Mouse (Mus musculus) liver, postnatal 0 days (tissue): ENCODE measurements around the gene Zfp414.

Experiments used
- CTCF ChIP-seq: sonication (generic); IDR thresholded peaks from 2 replicates; pipeline ENCODE4 v1.5.1; 2016; ENCODE audit warnings: antibody characterized with exemption, low read depth
- EP300 ChIP-seq: IDR thresholded peaks from 2 replicates; pipeline ENCODE4 v1.6.1; 2016; ENCODE audit warnings: antibody characterized with exemption, low read depth, mild to moderate bottlenecking

- TF ChIP-seq CTCF (no peak), EP300 (no peak)
Observed at GRCm38 (mm10) chr17:33631236-33631635, 2.3 kb downstream of the Zfp414 start.
